Mouse (Mus musculus) embryonic facial prominence, embryonic 12.5 days (tissue): ENCODE measurements around the gene Nme9. TPM values are rescaled to one million over a fixed set of nuclear protein-coding genes. Genes with fewer than 3 reads are reported as not detected.
A peak's percentile ranks its signal among the peaks of the same experiment; 100 is the strongest.

Source experiments
- ATAC-seq: fragments of 200-750 bp; cut with Nextera tagmentation; 2 replicates; pipeline ENCODE4 v1.8.0; 2017; ENCODE audit not compliant: insufficient number of reproducible peaks, insufficient read depth, low FRiP score, low TSS enrichment
- H3K27ac ChIP-seq: fragments of 300-500 bp; sonication (generic); 2 replicates; pipeline ENCODE4 v1.5.1; 2016; ENCODE audit warnings: mild to moderate bottlenecking
- H3K27me3 ChIP-seq: fragments of 300-500 bp; sonication (generic); 2 replicates; pipeline ENCODE4 v1.6.1; 2016; ENCODE audit warnings: mild to moderate bottlenecking, moderate library complexity
- H3K36me3 ChIP-seq: fragments of 300-500 bp; sonication (generic); 2 replicates; pipeline ENCODE4 v1.6.1; 2016; ENCODE audit warnings: mild to moderate bottlenecking
- H3K4me1 ChIP-seq: fragments of 300-500 bp; sonication (generic); 2 replicates; pipeline ENCODE4 v1.6.1; 2016
- H3K4me2 ChIP-seq: fragments of 300-500 bp; sonication (generic); replicated peaks from 2 replicates; pipeline ENCODE4 v1.6.1; 2016; ENCODE audit warnings: mild to moderate bottlenecking, moderate library complexity
- H3K4me3 ChIP-seq: fragments of 300-500 bp; sonication (generic); 2 replicates; pipeline ENCODE4 v1.5.1; 2016; ENCODE audit warnings: mild to moderate bottlenecking
- H3K9ac ChIP-seq: fragments of 300-500 bp; sonication (generic); 2 replicates; pipeline ENCODE4 v1.6.1; 2016; ENCODE audit warnings: mild to moderate bottlenecking, moderate library complexity
- H3K9me3 ChIP-seq: fragments of 300-500 bp; sonication (generic); 2 replicates; pipeline ENCODE4 v1.6.1; 2016; ENCODE audit warnings: mild to moderate bottlenecking, moderate library complexity
- WGBS: fragments of 180-500 bp; shearing (Covaris S2); methylation state at CpG from one replicate; pipeline ENCODE4 v1.1.7; 2016; 5-methylcytosine and 5-hydroxymethylcytosine counted together
- polyA plus RNA-seq: library from polyadenylated mRNA; unstranded; fragments of >200 nt; fragmentation: Nextera tagmentation; extraction: Ambion mirVana; gene quantifications from 2 replicates; pipeline ENCODE4 v1.2.1, GENCODE M21; 2016

Gene Nme9
- polyA plus RNA-seq, 1 experiment from 2014 or later = not detected

GRCm38 (mm10) chr9:99428601-99429331 lies 22.5 kb upstream of the Nme9 start:
- Histone ChIP-seq H3K27ac (no peak overlapping the region), H3K36me3 (no peaks in the 10 kb centered on the region), H3K9ac (no peak overlapping the region), H3K4me2 (no peak overlapping the region), H3K9me3 (no peaks in the 10 kb centered on the region), H3K4me1 (peaks cover 21% of the 10 kb centered on the region), H3K27me3 (no peaks in the 10 kb centered on the region), H3K4me3 (no peak overlapping the region)
- WGBS = 63% methylated on average over 11 of the region's 11 CpGs
- ATAC-seq = no peak

GRCm38 (mm10) chr9:99429845-99430244 lies 21.4 kb upstream of the Nme9 start:
- WGBS = 90% methylated on average over 3 of the region's 3 CpGs
- Histone ChIP-seq H3K4me1 (peaks cover 19% of the 10 kb centered on the region), H3K9ac (no peak overlapping the region), H3K27me3 (no peaks in the 10 kb centered on the region), H3K9me3 (no peaks in the 10 kb centered on the region), H3K4me2 (no peak overlapping the region), H3K4me3 (no peak overlapping the region), H3K36me3 (no peaks in the 10 kb centered on the region), H3K27ac (no peak overlapping the region)
- ATAC-seq = no peak

GRCm38 (mm10) chr9:99430806-99431205 lies 20.5 kb upstream of the Nme9 start:
- no peak overlapping the region for H3K4me3 ChIP-seq
- no peak overlapping the region for H3K4me2 ChIP-seq
- H3K36me3 ChIP-seq = no peaks in the 10 kb centered on the region
- no peak for ATAC-seq
- 75% methylated on average over 6 of the region's 6 CpGs for WGBS
- H3K27ac ChIP-seq = no peak overlapping the region
- H3K4me1 ChIP-seq = peaks cover 23% of the 10 kb centered on the region
- no peaks in the 10 kb centered on the region for H3K9me3 ChIP-seq
- H3K27me3 ChIP-seq = no peaks in the 10 kb centered on the region
- no peak overlapping the region for H3K9ac ChIP-seq

- no peak for ATAC-seq
- H3K27ac ChIP-seq = no peak overlapping the region
- no peaks in the 10 kb centered on the region for H3K27me3 ChIP-seq
- no peak overlapping the region for H3K4me2 ChIP-seq
- H3K36me3 ChIP-seq = no peaks in the 10 kb centered on the region
- H3K9me3 ChIP-seq = no peaks in the 10 kb centered on the region
- H3K9ac ChIP-seq = no peak overlapping the region
- 90% methylated on average over 8 of the region's 8 CpGs for WGBS
- peaks cover 24% of the 10 kb centered on the region for H3K4me1 ChIP-seq
- no peak overlapping the region for H3K4me3 ChIP-seq
Measured at GRCm38 (mm10) chr9:99431346-99431745, 19.9 kb upstream of the Nme9 start.

GRCm38 (mm10) chr9:99431963-99432362 lies 19.3 kb upstream of the Nme9 start:
- 79% methylated on average over 6 of the region's 6 CpGs for WGBS
- peaks cover 24% of the 10 kb centered on the region for H3K4me1 ChIP-seq
- no peak for ATAC-seq

GRCm38 (mm10) chr9:99432478-99432877 lies 18.8 kb upstream of the Nme9 start:
- H3K4me2 ChIP-seq = no peak overlapping the region

More at GRCm38 (mm10) chr9:99431963-99432362, 19.3 kb upstream of the Nme9 start:
- no peak overlapping the region for H3K27ac ChIP-seq
- no peaks in the 10 kb centered on the region for H3K36me3 ChIP-seq
- no peak overlapping the region for H3K4me2 ChIP-seq
- H3K9ac ChIP-seq = no peak overlapping the region
- H3K9me3 ChIP-seq = no peaks in the 10 kb centered on the region
- no peak overlapping the region for H3K4me3 ChIP-seq
- no peaks in the 10 kb centered on the region for H3K27me3 ChIP-seq

GRCm38 (mm10) chr9:99434892-99435618 lies 16.2 kb upstream of the Nme9 start:
- Histone ChIP-seq H3K4me3 (peak overlapping the region; percentile 76), H3K4me1 (peaks cover 24% of the 10 kb centered on the region), H3K9me3 (no peaks in the 10 kb centered on the region), H3K27ac (peak overlapping the region; percentile 88), H3K4me2 (peak overlapping the region; percentile 87), H3K9ac (peak overlapping the region; percentile 86), H3K36me3 (no peaks in the 10 kb centered on the region), H3K27me3 (peaks cover 25% of the 10 kb centered on the region)
- peak; percentile 32; the same call in 1 of the 2 replicates for ATAC-seq
- 9% methylated on average over 14 of the region's 14 CpGs for WGBS

More at GRCm38 (mm10) chr9:99432478-99432877, 18.8 kb upstream of the Nme9 start:
- Histone ChIP-seq H3K4me1 (peaks cover 24% of the 10 kb centered on the region), H3K4me3 (no peak overlapping the region), H3K36me3 (no peaks in the 10 kb centered on the region), H3K27me3 (peaks cover 3% of the 10 kb centered on the region), H3K9ac (no peak overlapping the region), H3K27ac (no peak overlapping the region), H3K9me3 (no peaks in the 10 kb centered on the region)
- 75% methylated on average over 4 of the region's 4 CpGs for WGBS
- ATAC-seq = no peak

GRCm38 (mm10) chr9:99435619-99436181 lies 15.6 kb upstream of the Nme9 start:
- 12% methylated on average over 16 of the region's 16 CpGs for WGBS
- Histone ChIP-seq H3K27ac (peak overlapping the region; percentile 88), H3K27me3 (peaks cover 25% of the 10 kb centered on the region), H3K9me3 (no peaks in the 10 kb centered on the region), H3K9ac (peak overlapping the region; percentile 86), H3K36me3 (no peaks in the 10 kb centered on the region), H3K4me2 (peak overlapping the region; percentile 87), H3K4me1 (peaks cover 24% of the 10 kb centered on the region), H3K4me3 (peak overlapping the region; percentile 76)
- ATAC-seq = peak; percentile 8; the same call in 1 of the 2 replicates

GRCm38 (mm10) chr9:99436182-99437030 lies 14.9 kb upstream of the Nme9 start:
- Histone ChIP-seq H3K4me2 (peak overlapping the region; percentile 87), H3K27ac (peak overlapping the region; percentile 88), H3K4me3 (peak overlapping the region; percentile 76), H3K4me1 (peaks cover 24% of the 10 kb centered on the region), H3K36me3 (no peaks in the 10 kb centered on the region), H3K27me3 (peaks cover 25% of the 10 kb centered on the region), H3K9me3 (no peaks in the 10 kb centered on the region), H3K9ac (peak overlapping the region; percentile 86)
- under 1% methylated on average over 73 of the region's 86 CpGs for WGBS
- peak; percentile 69 for ATAC-seq

- H3K27ac ChIP-seq = peak within 1 kb of the TSS; percentile 88
- 16% methylated on average over 27 of the region's 27 CpGs for WGBS
- peaks cover 25% of the 10 kb centered on the region for H3K27me3 ChIP-seq
- H3K4me3 ChIP-seq = peak within 1 kb of the TSS; percentile 76
- H3K4me1 ChIP-seq = peaks cover 24% of the 10 kb centered on the region
- peak within 1 kb of the TSS; percentile 86 for H3K9ac ChIP-seq
- no peaks in the 10 kb centered on the region for H3K9me3 ChIP-seq
- peak within 1 kb of the TSS; percentile 87 for H3K4me2 ChIP-seq
- no peak for ATAC-seq
- H3K36me3 ChIP-seq = no peaks in the 10 kb centered on the region
Measured at GRCm38 (mm10) chr9:99437031-99437764, 14.1 kb upstream of the Nme9 start, which contains the start of gene Mras. Gene Mras (minus strand): TSS chr9:99437381.
